Mouse (Mus musculus) G1E (cell line): ENCODE measurements around the gene Srpk2.

Source experiments
- CTCF ChIP-seq: IDR thresholded peaks from 2 replicates; pipeline ENCODE4 v1.5.1; 2012; ENCODE audit warnings: low read depth, low read length, inconsistent platforms, mixed read lengths
- GATA1 ChIP-seq: IDR thresholded peaks from 2 replicates; pipeline ENCODE4 v1.6.1; 2012; ENCODE audit warnings: borderline replicate concordance, low read length, inconsistent platforms, mixed read lengths
- TAL1 ChIP-seq: conservative IDR thresholded peaks from 2 replicates; pipeline ENCODE4 v1.6.1; 2012; ENCODE audit warnings: low read depth, low read length, inconsistent platforms, mixed read lengths

DNA sequence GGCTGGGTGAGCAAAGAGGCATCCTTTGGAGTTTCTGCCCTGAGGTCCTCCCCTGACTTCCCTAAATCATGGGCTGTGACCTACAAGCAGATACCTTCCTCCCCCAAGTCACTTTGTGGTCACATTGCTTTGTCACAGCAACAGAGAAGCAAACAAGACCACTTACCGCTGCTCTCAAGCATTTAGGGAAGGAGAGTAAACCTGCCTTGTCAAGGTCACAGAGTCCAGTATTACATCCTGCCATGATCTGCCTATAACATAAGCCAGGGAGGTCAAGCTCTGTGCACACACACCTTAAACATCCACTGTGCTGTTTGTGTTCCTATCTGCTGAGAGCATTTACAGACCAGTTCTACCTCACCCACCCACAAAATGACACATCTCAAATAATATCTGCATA is 86.4 kb downstream of the Srpk2 start:
- TF ChIP-seq GATA1 (no peak), CTCF (no peak), TAL1 (no peak)
